Mouse (Mus musculus) right cerebral cortex, adult 18-20 months (tissue): Measurements from ENCODE around the gene Cavin2.

Experiments used
- DNase-seq: peaks from one replicate; pipeline ENCODE4 v3.0.0; 2022; ENCODE audit warnings: mixed read lengths

The Cavin2 gene

GRCm38 (mm10) chr1:51315476-51315875 lies 26.6 kb downstream of the Cavin2 start:
- no peak for DNase-seq

GRCm38 (mm10) chr1:51323506-51323905 lies 34.6 kb downstream of the Cavin2 start:
- DNase-seq: peak; percentile 24

GRCm38 (mm10) chr1:51328541-51328940 lies 39.6 kb downstream of the Cavin2 start:
- no peak for DNase-seq

GRCm38 (mm10) chr1:51332986-51333385 lies 44.1 kb downstream of the Cavin2 start:
- peak; percentile 26 for DNase-seq

- DNase-seq: peak; percentile 90
These were observed 44.8 kb downstream of the Cavin2 start for GRCm38 (mm10) chr1:51333557-51334285.

GRCm38 (mm10) chr1:51334289-51334688 lies 45.4 kb downstream of the Cavin2 start:
- peak; percentile 82 for DNase-seq

- DNase-seq: no peak
These were observed 46.2 kb downstream of the Cavin2 start for GRCm38 (mm10) chr1:51335081-51335480.

- DNase-seq: no peak
These were observed 55.2 kb downstream of the Cavin2 start for GRCm38 (mm10) chr1:51344160-51344559.

GRCm38 (mm10) chr1:51347596-51347995 lies 58.7 kb downstream of the Cavin2 start:
- DNase-seq: no peak

- DNase-seq: no peak
These were observed 59.7 kb downstream of the Cavin2 start for GRCm38 (mm10) chr1:51348631-51349030.

GRCm38 (mm10) chr1:51349291-51349967 lies 60.5 kb downstream of the Cavin2 start:
- no peak for DNase-seq
